Mouse (Mus musculus) E14TG2a.4 (cell line): ENCODE measurements around the gene Mast4.

Experiments
- H3K27me3 ChIP-seq: 2 replicates; pipeline ENCODE4 v1.6.1; 2014; ENCODE audit warnings: low read length, control low read depth; ENCODE audit not compliant: insufficient read depth
- H3K36me3 ChIP-seq: 2 replicates; pipeline ENCODE4 v1.6.1; 2014; ENCODE audit warnings: low read length, control low read depth; ENCODE audit not compliant: insufficient read depth
- H3K4me1 ChIP-seq: replicated peaks from 2 replicates; pipeline ENCODE4 v1.6.1; 2014; ENCODE audit warnings: low read depth, low read length, control low read depth
- H3K4me3 ChIP-seq: replicated peaks from 2 replicates; pipeline ENCODE4 v1.5.1; 2014; ENCODE audit warnings: mild to moderate bottlenecking, low read length
- H3K9me3 ChIP-seq: 2 replicates; pipeline ENCODE4 v1.6.1; 2014; ENCODE audit warnings: low read length, control low read depth
- CTCF ChIP-seq: conservative IDR thresholded peaks from 2 replicates; pipeline ENCODE4 v1.5.1; 2014; ENCODE audit warnings: low read length
- NANOG ChIP-seq: IDR thresholded peaks from 2 replicates; pipeline ENCODE4 v1.6.1; 2014; ENCODE audit warnings: borderline replicate concordance, low read length, mixed read lengths
- POU5F1 ChIP-seq: IDR thresholded peaks from 2 replicates; pipeline ENCODE4 v1.6.1; 2014; ENCODE audit warnings: low read length, borderline replicate concordance

The Mast4 gene

DNA sequence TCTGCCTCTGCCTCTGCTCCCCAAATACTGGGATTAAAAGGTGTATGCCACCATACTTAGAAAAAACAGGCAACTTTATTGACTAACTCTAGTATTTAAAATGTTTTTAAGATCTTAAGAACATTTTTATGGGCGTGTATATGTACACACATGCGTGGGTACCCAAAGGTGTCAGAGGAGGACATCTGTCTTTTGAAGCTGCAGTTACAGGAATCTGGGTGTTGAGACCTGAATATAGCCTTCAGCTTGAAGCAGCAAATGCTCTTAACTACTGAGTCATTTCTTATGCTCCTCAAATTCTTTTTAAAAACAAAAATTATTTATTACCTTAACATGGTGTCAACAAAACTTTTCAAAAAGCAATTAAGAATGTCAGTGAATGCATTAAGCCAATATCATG lies 329.1 kb downstream of the Mast4 start:
- no peaks in the 10 kb centered on the region for H3K36me3 ChIP-seq
- TF ChIP-seq NANOG (no peak), POU5F1 (no peak), CTCF (no peak)
- H3K27me3 ChIP-seq, result no peaks in the 10 kb centered on the region
- H3K9me3 ChIP-seq, result no peaks in the 10 kb centered on the region
- no peak overlapping the region for H3K4me3 ChIP-seq
- H3K4me1 ChIP-seq, result no peaks in the 10 kb centered on the region

DNA sequence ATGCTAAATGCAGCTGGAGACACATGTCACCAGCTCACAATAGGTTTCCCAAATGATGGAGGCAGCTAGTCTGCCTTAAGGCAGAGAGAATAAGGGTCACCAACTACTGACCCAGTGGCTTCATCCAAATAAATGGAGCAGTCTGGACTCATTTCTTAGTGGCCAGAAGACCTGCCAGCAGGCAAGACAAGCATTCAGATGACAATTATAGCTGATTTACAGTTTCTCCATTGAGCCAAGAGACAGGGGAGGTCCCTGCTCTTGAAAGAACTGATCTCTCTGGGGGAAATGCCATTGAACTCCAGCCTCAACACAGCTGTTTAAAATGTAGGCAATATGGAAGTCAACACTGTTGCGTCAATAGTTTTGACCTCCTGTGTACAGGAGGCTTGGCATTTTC lies 332.5 kb downstream of the Mast4 start:
- Histone ChIP-seq H3K9me3 (no peaks in the 10 kb centered on the region), H3K4me1 (no peaks in the 10 kb centered on the region), H3K27me3 (no peaks in the 10 kb centered on the region), H3K36me3 (no peaks in the 10 kb centered on the region), H3K4me3 (no peak overlapping the region)
- no peak for TF ChIP-seq CTCF
- no peak for TF ChIP-seq POU5F1

DNA sequence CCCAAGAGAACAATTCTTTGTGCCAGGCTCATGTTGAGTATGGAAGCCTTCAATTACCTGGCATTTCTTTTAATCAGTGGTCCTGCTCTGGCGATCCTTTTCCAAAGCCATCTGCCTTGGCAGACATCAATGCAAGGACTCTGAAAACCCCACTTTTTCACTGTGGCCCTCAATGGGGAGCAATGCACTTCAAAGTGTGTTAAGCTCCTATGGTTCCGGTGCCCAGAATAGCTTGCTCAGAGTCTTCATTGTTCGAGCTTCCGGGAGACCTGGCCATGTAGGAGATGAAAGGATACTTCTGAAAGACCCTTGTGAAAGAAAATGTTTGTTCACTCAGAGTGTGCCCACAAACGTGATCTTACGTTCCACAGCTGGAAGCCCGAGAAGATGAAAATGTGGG lies 333.4 kb downstream of the Mast4 start:
- no peaks in the 10 kb centered on the region for H3K27me3 ChIP-seq
- H3K9me3 ChIP-seq, result no peaks in the 10 kb centered on the region
- no peak overlapping the region for H3K4me3 ChIP-seq
- H3K4me1 ChIP-seq, result no peaks in the 10 kb centered on the region
- no peak for TF ChIP-seq CTCF
- no peak for TF ChIP-seq NANOG
- no peak for TF ChIP-seq POU5F1
- no peaks in the 10 kb centered on the region for H3K36me3 ChIP-seq

DNA sequence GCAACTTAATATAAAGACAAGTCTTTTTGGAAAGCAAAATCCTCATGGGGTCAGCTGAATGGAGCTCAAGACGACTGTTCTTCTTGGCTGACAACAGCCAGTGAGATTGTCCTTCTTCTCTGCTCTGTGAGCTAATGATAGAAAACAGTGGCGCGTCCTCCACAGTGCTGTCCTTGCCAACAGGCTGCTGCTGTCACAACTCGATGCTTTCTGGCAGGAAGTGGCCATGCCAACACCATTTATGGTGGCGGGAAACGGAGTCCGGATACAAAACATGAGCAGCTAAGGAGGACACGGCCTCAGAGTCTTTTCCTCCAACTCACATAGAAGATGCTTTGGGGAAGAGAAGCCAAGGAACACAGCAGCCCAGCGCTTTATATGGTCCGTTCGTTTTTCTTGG lies 340.2 kb downstream of the Mast4 start:
- TF ChIP-seq NANOG (no peak), POU5F1 (no peak), CTCF (no peak)
- Histone ChIP-seq H3K27me3 (no peaks in the 10 kb centered on the region), H3K4me1 (no peaks in the 10 kb centered on the region), H3K36me3 (no peaks in the 10 kb centered on the region), H3K4me3 (no peak overlapping the region), H3K9me3 (no peaks in the 10 kb centered on the region)

DNA sequence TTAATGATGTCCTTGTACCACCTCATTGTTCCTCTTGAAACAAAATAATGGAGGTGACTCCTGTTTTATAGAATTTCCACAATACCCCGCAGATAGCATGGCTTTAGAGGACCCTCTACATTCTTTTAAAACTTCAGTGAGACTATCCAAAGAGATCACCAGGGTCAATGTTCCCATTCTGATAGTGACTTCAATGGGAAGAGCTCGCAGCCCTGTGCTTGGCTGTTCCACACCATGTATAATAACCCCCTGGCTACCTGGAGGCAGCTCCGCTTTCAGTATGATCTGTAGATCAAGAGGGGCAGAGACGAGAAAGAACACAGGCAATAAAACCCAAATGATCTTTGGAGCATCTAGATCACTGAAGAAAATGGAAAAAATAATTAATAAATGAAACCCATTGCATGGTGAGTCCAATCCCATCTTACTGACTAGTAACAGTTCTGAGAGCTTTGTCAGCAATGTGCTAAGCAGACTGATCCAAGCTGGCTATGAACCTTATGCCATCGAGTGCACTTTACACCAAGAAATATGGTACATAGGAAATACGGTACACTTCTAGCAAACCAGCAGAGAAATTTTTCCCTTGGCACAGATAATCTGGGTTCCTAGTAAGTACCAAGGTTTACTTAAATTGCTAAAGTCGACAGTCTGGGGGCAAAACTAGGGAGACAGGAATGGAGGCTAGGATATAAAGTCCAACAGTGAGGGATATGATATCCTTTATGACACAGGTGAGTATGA lies 341.4 kb downstream of the Mast4 start:
- TF ChIP-seq POU5F1, result no peak
- TF ChIP-seq CTCF, result no peak
- no peak for TF ChIP-seq NANOG
- Histone ChIP-seq H3K4me1 (peaks cover 5% of the 10 kb centered on the region; the same call in 1 of the 2 replicates), H3K4me3 (no peak overlapping the region), H3K27me3 (no peaks in the 10 kb centered on the region), H3K9me3 (no peaks in the 10 kb centered on the region), H3K36me3 (no peaks in the 10 kb centered on the region)

DNA sequence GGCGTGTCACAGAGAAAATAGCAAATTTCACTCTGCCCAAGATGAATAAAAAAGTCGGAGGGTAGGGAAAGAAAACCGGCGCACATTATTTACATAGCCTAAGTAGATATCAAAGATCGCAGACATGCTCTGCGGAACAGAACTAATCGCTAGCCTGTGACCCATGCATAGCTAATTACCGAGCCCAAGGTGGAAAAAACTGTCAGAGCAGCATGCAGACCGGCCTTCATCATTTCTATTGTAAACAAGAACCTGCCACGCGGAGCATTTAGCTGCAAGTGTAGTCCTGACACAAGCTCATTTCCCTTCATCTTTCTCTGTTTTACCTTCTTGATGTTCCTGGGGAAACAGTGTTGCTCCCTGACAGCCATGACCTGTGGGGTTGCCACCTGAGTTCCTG lies 342.4 kb downstream of the Mast4 start:
- Histone ChIP-seq H3K27me3 (no peaks in the 10 kb centered on the region), H3K4me3 (no peak overlapping the region), H3K4me1 (peaks cover 6% of the 10 kb centered on the region; the same call in 1 of the 2 replicates), H3K36me3 (no peaks in the 10 kb centered on the region), H3K9me3 (no peaks in the 10 kb centered on the region)
- TF ChIP-seq CTCF, result no peak
- TF ChIP-seq POU5F1, result no peak
- no peak for TF ChIP-seq NANOG

DNA sequence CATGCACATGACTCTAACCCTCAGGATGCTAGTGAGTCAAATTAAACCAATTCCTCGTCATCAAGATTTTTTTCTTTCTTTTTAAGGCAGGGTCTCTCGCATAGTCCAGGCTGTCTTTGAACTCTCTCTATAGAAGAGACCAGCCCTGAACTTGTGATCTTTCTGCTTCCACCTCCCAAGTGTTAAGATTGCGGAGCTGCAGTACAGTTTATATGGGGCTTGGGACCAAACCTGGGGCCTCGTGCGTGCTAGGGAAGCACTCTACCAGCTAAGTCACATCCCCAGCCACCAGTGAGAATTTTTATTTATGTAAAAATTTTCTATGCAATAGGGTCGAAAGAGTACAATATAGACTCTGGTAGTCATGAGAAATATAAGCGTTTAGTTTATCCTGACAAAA lies 343.1 kb downstream of the Mast4 start:
- Histone ChIP-seq H3K4me3 (no peak overlapping the region), H3K36me3 (no peaks in the 10 kb centered on the region), H3K4me1 (peaks cover 6% of the 10 kb centered on the region; the same call in 1 of the 2 replicates), H3K27me3 (no peaks in the 10 kb centered on the region), H3K9me3 (no peaks in the 10 kb centered on the region)
- no peak for TF ChIP-seq CTCF
- TF ChIP-seq NANOG, result no peak
- TF ChIP-seq POU5F1, result no peak

DNA sequence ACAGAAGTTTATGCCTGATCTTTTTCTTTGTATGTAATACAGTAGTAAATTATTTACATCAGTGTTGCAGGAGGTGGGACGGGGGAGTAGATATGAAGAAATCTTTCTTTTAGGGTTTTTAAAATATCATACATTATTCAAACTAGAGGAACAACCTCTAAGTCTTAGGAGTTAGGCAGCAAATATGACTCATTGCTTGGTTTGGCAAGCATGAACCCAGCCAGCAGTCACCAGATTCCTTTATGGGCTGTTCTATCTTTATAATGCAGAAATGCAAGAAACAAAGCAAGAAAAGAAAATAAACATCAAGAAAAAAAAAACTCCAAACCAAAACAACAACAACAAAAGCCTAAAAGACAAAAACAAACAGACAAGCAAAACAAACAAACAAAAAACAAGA lies 344.2 kb downstream of the Mast4 start:
- no peak for TF ChIP-seq NANOG
- TF ChIP-seq CTCF, result no peak
- TF ChIP-seq POU5F1, result no peak
- H3K36me3 ChIP-seq, result no peaks in the 10 kb centered on the region
- no peak overlapping the region for H3K4me3 ChIP-seq
- H3K4me1 ChIP-seq, result peaks cover 6% of the 10 kb centered on the region; the same call in 1 of the 2 replicates
- H3K9me3 ChIP-seq, result no peaks in the 10 kb centered on the region
- H3K27me3 ChIP-seq, result no peaks in the 10 kb centered on the region

DNA sequence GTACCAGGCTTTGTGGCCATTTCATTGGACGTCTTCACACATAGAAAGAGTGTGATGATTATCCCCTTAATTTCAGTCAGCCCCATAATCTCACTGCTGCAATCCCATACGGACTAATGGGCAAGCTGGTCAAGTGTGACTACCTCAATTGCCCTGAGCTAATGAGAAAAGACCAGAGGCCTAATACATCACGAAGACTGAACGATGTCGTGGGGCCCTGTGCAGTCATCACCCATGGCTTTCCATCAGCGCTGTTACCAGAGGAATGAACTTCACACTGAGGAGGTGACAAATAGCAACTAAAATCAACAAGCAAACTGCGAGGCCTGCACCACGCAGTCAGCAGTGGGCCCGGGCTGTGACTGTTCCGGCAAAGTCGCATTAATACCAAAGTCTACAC lies 344.7 kb downstream of the Mast4 start:
- H3K4me1 ChIP-seq, result peaks cover 6% of the 10 kb centered on the region; the same call in 1 of the 2 replicates
- no peaks in the 10 kb centered on the region for H3K27me3 ChIP-seq
- H3K36me3 ChIP-seq, result no peaks in the 10 kb centered on the region
- H3K4me3 ChIP-seq, result no peak overlapping the region
- H3K9me3 ChIP-seq, result no peaks in the 10 kb centered on the region
- TF ChIP-seq POU5F1, result no peak
- no peak for TF ChIP-seq NANOG
- no peak for TF ChIP-seq CTCF
